Mouse (Mus musculus): Measurements from ENCODE around the gene Asb12. TPM values are rescaled to one million over a fixed set of nuclear protein-coding genes. Genes with fewer than 3 reads are reported as not detected.
"Not testable (repeated sequence)": the region's sequence is repeated elsewhere in the genome, so short reads cannot be mapped to it uniquely, and the experiment has no call there.

Asb12 gene
- total RNA-seq (2022): under 1 TPM in 2 of 4 experiments, not detected in 2; 0.37 to 0.78 TPM

DNA sequence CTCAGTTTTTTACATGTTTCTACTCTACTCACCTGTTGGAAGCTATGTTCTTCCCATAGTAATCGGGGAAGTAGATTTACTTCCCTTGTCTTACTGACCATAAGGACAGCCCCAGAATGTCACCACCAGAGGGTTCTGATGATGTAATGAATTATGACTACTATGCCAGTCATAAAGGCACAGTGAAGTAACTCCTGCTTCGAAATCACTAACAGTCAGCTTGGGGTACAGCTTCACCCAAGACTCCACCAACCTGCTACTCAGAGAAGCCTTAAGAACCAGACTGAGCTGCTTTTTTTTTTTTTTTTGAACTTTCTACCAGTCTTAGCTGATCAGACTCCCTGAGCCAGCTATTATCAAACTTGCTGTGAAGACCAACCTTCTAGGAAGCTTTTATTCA is at the start of gene Asb12, which contains the start of gene Pfn5:
TSS of gene Asb12 (minus strand) at position 101 of the 400 bp plus-strand sequence.
TSS of gene Pfn5 (plus strand) at position 218 of the 400 bp plus-strand sequence.
- DNase-seq: no peak

DNA sequence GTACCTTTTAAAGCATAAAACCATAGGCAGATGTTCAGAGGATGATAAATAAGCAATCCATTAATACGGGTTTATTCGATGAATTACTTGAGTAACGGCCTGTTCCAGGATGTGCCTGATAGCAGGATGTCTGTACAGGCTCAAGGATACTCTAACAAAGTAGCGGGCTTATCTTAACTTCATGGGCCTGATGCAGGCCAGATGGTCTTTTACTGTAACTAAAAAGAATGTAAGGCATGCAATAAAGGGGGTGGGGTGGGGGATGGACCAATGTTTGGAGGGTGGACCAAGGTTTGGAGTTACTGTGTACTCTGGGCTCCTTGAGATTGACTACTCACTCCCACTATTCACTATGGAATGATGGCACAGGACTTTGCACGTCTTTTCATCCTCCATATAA is 42.8 kb upstream of the Asb12 start:
- DNase-seq: no peak

DNA sequence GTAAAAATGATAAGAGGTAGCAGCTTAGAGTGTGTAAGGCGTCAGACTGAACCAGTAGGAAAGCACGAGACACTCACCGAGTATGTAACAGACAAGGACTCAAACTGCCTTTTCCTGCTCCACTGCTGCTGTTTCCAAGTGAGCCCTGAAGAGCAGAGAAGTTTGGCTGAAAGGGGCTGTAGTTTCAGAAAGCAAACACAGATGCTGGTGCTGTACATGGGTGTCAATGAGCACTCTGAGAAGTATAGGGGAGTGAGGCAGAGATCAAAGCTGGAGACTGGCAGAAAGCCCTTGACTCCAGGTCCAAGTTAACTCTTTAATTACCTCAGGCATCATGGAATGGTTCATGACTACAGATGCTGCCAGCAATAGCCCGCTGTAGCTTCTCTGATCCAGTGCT is 3.5 kb downstream of the Asb12 start:
- DNase-seq: no peak

DNA sequence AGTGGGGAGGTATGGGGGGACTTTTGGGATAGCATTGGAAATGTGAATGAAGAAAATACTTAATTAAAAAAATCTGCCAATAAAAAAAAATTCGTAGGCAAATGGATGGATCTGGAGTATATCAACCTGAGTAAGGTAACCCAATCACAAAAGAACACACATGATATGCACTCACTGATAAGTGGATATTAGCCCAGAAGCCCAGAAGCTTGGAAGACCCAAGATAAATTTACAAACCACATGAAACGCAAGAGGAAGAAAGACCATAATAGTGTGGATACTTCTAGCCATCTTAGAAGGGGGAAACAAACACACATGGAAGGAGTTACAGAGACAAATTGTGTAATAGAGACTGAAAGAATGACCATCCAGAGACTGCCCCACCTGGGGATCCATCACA is 22.3 kb downstream of the Asb12 start:
- not testable (repeated sequence) for DNase-seq

DNA sequence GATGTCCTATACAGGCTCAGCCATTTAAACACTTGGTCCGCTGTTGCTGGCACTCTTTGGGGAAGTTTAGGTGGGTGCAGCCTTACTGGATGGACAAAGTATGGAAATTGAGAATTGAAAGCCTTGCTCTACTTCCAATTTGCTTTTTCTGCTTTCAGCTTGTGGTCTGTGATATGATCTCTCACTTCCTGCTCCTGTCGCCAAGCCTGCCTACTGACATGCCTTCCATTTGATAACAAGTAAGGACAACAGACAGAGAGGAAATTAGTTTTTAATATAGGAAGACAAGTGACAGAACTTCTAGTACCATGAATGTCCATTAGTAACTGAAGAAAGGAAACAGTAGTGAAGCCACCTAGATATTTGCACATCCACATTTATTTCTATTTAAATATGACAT is 32.6 kb downstream of the Asb12 start:
- DNase-seq: no peak

DNA sequence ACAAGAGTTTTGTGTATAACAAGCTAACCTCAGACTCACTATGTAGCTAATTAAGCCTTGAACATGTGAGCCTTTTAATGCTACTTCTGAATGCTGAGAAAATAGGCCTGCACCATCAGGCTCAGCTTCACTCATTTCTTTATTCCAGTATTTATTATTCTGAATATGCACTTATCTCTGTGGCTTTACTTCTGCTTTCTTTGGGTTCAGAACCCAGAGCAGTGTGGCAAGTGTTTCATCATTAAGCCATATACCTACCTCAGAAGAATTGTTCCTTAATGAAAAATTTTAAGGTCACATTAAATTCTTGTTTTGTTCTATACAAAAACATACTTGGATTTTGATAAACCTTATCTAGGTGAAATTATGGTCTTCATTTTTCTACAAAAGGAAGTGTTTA is 33.9 kb downstream of the Asb12 start:
- DNase-seq: no peak

DNA sequence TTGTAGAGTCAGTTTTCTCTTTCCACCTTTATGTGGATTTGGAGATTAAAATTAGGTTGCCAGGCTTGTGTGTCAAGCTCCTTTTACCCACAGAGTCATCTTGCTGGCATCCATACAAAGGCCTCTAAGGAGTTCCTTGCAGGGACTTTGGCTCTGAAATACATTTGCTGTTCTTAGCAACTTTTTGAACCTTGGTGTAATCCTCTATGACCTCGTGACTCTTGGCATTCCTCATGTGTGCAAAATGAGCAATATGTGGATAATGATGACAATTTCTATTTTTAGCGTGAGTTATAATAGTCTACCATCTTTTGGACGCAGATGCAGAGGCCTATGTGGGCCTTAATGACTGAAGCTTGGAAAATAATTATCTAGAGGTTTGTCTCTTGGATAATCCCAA is 100.6 kb downstream of the Asb12 start:
- DNase-seq: no peak

DNA sequence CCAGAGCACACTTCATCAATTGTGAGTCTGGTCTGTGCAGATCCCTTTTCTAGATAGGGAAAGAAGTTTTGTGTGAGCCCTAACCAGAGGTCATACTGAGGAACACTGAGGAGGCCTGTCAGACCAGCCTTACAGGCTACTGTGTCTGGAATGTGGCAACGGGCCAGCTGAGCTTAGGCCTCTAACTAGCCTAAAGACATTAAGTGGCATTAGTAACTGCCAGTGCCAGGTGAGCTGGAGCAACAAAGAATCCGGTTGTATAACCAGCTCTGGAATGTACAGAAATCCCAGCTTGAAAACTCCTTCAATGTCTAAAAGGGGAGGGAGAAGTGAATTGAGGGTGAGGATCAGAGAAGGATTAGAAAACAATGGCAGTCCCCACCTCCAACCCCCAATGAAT is 111.9 kb downstream of the Asb12 start:
- no peak for DNase-seq

DNA sequence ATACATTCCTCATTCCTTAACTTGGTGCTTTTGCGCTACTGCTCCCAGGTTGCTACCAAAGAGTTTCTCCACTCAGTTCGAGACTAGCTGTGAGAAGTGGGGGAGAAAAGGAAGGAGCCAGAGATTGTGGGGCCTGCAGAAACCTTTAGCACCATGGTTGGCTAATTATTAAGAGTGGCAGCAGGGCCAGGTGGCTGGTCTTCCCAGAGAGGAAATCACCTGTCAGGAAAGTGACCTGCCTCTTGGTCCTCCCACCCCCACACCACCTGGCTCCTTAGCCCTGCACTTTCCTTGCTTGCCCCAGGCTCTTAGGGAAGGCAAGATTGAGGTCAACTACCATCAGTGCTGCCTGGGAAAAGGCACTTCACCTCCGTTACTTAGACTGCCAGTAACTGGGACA is 112.6 kb downstream of the Asb12 start:
- DNase-seq: no peak

DNA sequence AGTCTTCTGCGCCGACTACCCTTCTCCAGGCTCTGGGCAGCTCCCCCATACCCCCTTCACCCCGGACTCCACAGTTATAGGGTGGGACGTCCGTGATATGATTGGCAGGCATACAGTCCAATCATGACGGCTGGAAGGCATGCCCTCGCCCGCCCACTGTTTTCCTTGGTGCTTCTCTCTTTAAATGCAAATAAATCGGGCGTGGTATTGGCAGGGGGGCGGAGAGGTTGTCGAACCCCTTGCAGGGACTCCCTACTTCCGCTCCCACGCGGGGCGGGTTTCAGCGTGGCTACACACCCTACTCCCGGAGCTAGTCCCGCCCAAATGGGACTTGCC is 113.0 kb downstream of the Asb12 start, which contains the start of gene Amer1:
TSS of gene Amer1 (minus strand) at position 97 of the 336 bp plus-strand sequence.
- peak; percentile 93 for DNase-seq

DNA sequence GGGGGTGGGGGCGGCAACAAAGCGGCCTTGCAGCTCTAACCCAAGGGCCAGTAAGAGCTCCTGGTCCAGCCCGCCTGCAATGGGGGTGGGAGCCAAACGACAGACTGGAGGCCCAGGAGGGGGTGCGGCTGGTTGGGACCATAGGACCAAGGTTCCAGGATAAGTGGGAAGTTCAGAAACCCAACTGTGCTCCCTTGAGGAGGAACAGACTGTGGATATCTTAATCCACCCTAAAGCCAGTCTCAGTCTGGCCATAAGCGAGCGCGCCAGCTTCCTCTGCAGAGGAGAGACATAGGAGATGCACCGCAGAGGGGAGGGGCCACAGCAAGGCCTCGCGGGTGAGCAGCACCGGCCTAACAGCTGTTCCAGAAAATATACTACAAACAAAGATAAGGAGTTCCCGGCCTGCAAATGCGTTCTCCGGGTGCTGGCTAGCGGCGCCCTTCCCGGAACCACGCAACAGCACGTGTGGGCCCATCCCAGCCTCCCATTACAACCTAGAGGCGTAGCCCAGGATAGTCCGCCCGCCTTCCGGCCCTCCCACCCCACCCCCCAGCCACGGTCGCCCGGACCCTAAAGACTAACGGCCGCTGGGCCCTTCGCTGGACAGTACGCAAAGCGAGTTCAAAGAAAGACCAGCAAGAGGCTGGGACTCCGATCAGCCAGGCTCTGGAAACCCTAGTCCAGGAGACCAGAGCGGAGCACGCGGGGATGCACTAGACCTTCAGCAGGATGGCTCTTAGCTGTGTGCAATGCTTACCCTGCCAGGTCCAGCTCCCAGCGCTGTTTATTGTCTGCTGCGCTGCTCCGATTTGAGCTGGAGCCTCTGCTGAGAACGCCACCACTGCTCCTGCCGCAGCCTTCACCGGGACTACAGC is 113.7 kb downstream of the Asb12 start:
- DNase-seq: peak; percentile 21

DNA sequence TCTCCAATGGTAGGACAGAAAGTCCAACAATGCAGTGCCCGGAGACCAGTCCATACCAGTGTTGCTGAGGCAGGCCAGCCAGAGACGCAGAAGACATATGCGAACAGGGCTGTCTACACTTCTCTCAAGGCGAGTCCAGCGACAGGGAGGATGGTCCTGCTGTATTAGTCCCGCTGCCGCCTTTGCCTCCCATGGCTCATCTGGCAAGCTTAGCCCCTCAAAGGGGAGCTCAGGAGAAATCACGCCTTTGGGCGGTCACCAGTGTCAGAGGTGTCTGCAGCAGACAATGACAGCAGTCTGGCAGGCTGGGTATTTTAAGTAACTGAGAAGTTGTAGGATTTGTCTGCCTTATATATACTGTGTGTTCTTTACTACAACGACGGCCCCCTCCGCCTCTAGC is 114.4 kb downstream of the Asb12 start:
- DNase-seq: no peak

DNA sequence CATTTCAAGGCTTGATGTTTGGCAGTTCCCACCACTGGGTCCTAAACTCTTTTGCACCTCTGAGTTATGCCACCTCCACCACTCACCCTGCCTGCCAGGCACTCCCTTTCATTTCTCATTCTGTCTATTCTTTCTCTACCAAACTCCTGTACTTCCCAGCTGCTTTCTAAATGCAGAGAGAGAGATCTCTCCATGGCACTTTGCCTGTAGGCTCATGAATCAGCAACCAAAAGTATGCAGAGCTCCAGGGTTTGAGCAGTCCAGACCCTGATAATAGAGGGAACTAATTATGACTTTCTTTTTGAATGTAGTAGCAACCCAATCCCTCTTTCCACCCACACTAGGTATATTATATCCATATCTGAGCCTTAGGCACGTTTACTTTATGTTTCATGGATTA is 115.5 kb downstream of the Asb12 start:
- DNase-seq: no peak

DNA sequence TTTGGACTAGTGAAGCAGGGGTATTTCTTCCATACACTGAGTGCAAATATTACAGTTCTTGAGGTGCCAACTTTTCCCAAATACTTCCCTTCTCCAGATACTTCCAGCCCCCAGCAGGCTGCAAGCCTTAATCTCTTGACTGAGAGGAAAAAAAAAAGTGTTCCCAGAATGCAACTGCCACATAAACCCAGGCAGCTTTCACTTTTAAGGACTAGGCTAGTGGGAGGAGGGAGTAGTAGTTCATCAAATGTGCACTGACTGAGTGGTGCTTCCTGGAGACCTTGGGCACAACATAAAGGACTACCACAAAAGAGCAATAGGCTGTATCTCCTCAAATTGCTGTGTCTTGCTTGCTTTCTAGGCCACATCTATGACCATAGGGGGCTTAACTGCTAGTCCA is 116.5 kb downstream of the Asb12 start:
- no peak for DNase-seq

DNA sequence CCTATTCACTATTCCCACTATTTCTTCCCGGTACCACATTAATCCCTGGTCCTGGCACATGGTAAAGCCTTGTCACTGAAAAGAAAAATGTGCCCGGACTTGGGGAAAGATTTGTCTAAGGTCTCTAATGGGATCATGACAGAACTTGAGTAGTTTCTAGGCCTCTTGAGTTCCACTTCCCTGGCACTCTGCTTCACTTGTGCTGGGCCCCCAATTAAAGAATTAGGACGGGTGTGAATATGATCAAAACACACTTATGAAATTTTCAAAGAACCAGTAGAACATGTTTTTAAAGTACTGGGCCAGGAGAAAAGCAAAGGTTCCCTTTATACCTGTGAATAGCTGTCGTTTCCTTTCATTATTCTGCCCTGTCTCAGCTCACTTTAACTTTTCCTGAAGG is 119.3 kb downstream of the Asb12 start:
- no peak for DNase-seq

DNA sequence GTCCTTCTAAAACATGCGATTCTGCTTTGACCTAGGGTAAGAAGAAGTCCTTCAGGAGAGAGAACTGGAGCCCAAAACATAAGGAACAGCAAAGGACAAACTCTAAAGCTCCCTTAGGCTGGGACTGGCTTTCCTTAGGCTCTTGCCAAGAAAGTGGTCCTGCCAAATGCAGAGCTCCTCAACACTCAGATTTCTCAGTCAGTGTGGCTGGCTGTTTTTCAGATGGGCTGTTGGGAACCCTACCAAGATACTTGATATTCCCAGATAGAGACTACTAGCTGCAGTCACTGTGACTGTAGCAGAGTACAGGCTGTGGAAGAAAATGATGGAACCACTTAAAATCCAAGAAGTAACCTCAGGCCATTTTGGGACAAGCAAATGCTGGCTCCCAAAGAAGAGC is 120.6 kb downstream of the Asb12 start:
- DNase-seq: no peak

Other genes with a start within 250 kb of the Asb12 start
- 10 to 100 TPM in 2 of 4 experiments, 1 to 10 TPM in 2; 9.0 to 13.9 (median 10.8) TPM for gene Amer1, start 113.1 kb downstream of the Asb12 start, total RNA-seq (2022)
- not detected for gene Pfn5, start 117 bp upstream of the Asb12 start, total RNA-seq (2022)
- gene Zc4h2, start 100.5 kb upstream of the Asb12 start, total RNA-seq (2022): 1 to 10 TPM; 2.8 to 5.7 (median 4.4) TPM
- 1 to 10 TPM; 3.4 to 6.5 (median 5.6) TPM for gene Zc3h12b, start 153.7 kb upstream of the Asb12 start, total RNA-seq (2022)